Mouse (Mus musculus) monocyte, adult 2 months (primary cell): ENCODE results near the gene Hist3h2a.

ENCODE experiments used
- DNase-seq, 2 experiments: peaks; one replicate each; pipeline ENCODE4 v3.0.0; 2022; ENCODE audit warnings: low spot score in 2 of 2, low read depth in 1 of 2

Hist3h2a gene

GRCm38 (mm10) chr11:58968551-58968950 is 14.1 kb downstream of the Hist3h2a start:
- DNase-seq, result no peak

GRCm38 (mm10) chr11:58969027-58969426 is 14.5 kb downstream of the Hist3h2a start:
- DNase-seq, result no peak

- DNase-seq, result no peak
Measured at GRCm38 (mm10) chr11:58969659-58970058, 15.2 kb downstream of the Hist3h2a start.

GRCm38 (mm10) chr11:58970831-58971530 is 16.5 kb downstream of the Hist3h2a start:
- DNase-seq, result no peak

GRCm38 (mm10) chr11:58971796-58972195 is 17.3 kb downstream of the Hist3h2a start:
- no peak for DNase-seq

- no peak for DNase-seq
Measured at GRCm38 (mm10) chr11:58974414-58974813, 19.9 kb downstream of the Hist3h2a start.

- no peak for DNase-seq
Measured at GRCm38 (mm10) chr11:58977150-58977549, 22.7 kb downstream of the Hist3h2a start.

- DNase-seq, result no peak
Measured at GRCm38 (mm10) chr11:58977607-58978026, 23.1 kb downstream of the Hist3h2a start.

- DNase-seq, result peak in 1 of 2 experiments; percentile 30
Measured at GRCm38 (mm10) chr11:58978027-58978705, 23.7 kb downstream of the Hist3h2a start, which contains the start of gene Trim11. TSS of gene Trim11 (plus strand) at chr11:58978093.

GRCm38 (mm10) chr11:58978706-58979030 is 24.2 kb downstream of the Hist3h2a start:
- DNase-seq, result no peak

- DNase-seq, result no peak
Measured at GRCm38 (mm10) chr11:58979183-58979582, 24.7 kb downstream of the Hist3h2a start.

GRCm38 (mm10) chr11:58979661-58980060 is 25.2 kb downstream of the Hist3h2a start:
- no peak for DNase-seq

GRCm38 (mm10) chr11:58980381-58980990 is 26.0 kb downstream of the Hist3h2a start:
- no peak for DNase-seq

GRCm38 (mm10) chr11:58981541-58982447 is 27.3 kb downstream of the Hist3h2a start:
- DNase-seq, result peak in 1 of 2 experiments; percentile 48

- DNase-seq, result peak in 1 of 2 experiments; percentile 38
Measured at GRCm38 (mm10) chr11:58982471-58983097, 28.1 kb downstream of the Hist3h2a start.

- no peak for DNase-seq
Measured at GRCm38 (mm10) chr11:58983691-58984341, 29.3 kb downstream of the Hist3h2a start.

- no peak for DNase-seq
Measured at GRCm38 (mm10) chr11:58984657-58985056, 30.2 kb downstream of the Hist3h2a start.

GRCm38 (mm10) chr11:58985299-58985917 is 30.9 kb downstream of the Hist3h2a start:
- no peak for DNase-seq

GRCm38 (mm10) chr11:58989166-58989565 is 34.7 kb downstream of the Hist3h2a start:
- DNase-seq, result no peak

- no peak for DNase-seq
Measured at GRCm38 (mm10) chr11:58990141-58990540, 35.7 kb downstream of the Hist3h2a start.
